Mouse (Mus musculus) adrenal gland, postnatal 14 days (tissue): ENCODE data around the gene Znhit1. TPM values are rescaled to one million over a fixed set of nuclear protein-coding genes. Genes with fewer than 3 reads are reported as not detected.
"Not testable (repeated sequence)": the region's sequence is repeated elsewhere in the genome, so short reads cannot be mapped to it uniquely, and the experiment has no call there.

Experiments
- DNase-seq: peaks from one replicate; pipeline ENCODE4 v3.0.0; 2021; ENCODE audit warnings: mixed read lengths
- microRNA-seq, 2 experiments: library from miRNA; unstranded; fragments of <30 nt; microRNA quantifications; one replicate each; pipeline ENCODE4 v1.2.0; 2021
- total RNA-seq: library from RNA; stranded (reverse); gene quantifications from 2 replicates; pipeline ENCODE4 v1.2.3, GENCODE M21; 2021

Znhit1 gene
- total RNA-seq, 1 experiment from 2014 or later, result 72.1 TPM

DNA sequence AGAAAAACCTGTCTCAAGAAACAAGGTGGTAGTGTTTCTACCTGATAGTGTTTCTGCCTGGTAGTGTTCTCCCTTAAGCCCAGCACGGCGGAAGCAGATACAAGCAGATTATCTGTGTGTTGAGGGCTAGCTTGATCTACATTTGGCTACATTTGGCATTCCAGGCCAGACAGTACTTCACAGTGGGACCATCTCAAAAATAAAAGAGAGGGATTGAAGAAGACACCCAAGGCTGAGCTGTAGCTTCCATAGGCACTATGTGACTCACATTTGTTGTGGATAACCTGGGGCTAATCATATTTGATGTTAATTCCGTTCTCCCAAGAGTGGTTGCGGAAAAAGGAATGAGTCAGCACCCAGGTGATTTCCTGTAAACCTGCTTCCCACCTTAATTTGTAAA is 35.7 kb downstream of the Znhit1 start:
- no peak for DNase-seq

DNA sequence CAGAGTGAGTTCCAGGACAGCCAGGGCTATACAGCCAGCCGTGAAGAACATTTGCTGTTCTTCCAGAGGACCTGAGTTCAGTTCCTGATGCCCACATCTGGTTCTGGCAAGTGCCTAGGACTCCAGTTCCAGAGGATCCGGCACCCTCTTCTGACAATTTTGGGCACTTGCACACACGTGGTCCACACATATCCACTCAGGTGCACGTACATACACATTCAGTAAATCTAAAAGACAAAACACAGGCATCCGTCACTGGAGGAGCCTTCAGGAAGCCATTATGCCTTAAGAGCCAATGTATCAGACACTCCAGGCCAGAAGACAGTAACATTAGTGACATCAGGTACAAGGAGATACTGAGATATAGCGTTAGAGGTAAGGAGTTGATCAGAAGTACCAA is 37.3 kb downstream of the Znhit1 start:
- no peak for DNase-seq

DNA sequence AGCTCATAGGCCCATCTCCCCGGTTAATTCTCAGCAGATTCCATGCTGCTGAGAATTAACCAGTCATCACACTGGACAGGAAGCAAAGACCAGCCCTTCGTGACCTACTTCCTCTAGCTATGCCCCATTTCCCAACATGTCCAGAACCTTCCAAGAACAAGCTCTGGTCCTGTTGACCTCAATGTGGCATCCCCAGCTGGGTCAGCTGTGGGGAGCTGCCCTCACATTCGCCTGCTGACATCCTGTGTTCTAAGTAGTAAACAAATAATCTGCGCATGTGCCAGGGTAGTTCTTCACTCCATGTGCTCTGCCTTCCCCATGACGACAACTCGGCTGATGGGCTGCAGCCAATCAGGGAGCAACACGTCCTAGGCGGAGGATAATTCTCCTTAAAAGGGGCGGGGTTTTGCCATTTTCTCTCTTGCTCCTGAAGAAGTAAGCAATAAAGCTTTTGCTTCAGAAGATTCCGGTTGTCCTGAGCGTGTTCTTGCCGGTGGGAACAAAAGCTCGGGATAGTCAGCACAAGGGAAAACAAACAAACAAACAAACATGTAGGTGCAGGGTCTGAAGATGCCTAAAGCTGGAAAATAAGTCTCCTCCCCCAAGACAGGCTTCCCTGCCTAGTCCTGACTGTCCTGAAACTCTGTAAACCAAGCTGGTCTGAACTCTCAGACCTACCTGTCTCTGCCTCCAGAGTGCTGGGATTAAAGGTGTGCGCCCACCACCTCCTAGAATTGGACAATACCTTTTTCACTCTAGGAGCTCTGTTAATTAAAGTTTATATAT is 38.1 kb downstream of the Znhit1 start:
- not testable (repeated sequence) for DNase-seq

DNA sequence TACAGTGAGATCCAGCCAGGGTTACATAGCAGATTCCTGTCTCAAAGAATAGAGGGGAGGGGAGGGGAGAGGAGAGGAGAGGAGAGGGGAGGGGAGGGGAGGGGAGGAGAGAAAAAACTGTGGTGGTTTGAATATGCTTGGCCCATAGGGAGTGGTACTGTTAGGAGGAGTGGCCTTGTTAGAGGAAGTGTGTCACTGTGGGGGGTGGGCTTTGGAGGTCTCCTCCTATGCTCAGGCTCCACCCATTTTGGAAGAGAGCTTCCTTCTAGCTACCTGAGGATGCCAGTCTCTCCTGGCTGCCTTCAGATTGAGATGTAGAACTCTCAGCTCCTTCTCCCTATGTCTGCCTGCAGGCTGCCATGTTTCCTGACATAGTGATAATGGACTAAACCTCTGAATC is 39.9 kb downstream of the Znhit1 start:
- no peak for DNase-seq

DNA sequence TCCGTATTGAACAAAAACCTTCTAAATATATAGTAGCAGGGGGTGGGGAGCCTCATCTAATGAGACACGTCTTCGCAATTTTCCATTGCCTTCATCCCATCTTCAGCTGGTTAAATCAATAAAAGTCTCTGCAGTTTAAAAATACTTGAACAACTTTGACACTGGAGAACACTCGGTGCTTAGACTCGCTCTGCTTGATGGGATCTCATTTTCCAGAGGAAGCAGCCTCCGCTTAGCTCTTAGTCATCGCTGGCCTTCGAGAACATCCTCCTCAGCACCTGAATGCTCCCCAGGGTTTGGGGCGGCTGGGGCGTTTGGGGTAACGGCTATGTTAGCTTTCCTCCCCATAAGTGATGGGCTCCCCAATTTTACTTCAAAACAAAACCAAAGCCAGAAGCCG is 42.7 kb downstream of the Znhit1 start:
- DNase-seq, result no peak

DNA sequence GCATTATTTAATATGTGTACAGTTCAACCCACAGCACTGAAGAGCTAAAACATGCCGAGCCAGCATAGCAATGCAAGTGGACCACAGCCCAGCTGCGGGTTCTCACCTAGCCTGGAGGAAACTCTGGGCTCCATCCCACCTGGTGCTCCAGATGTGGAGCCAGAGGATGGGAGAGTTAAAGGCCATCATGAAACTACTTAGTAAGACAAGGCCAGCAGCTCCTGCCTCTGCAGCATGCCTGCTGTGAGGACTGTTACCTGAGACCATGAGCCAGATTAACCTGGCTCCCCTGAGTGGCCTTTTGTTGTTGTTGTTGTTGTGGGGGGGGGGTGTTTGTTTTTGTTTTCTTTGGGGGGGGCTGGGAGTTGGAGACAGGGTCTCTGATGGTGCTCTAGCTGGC is 44.4 kb downstream of the Znhit1 start:
- no peak for DNase-seq

DNA sequence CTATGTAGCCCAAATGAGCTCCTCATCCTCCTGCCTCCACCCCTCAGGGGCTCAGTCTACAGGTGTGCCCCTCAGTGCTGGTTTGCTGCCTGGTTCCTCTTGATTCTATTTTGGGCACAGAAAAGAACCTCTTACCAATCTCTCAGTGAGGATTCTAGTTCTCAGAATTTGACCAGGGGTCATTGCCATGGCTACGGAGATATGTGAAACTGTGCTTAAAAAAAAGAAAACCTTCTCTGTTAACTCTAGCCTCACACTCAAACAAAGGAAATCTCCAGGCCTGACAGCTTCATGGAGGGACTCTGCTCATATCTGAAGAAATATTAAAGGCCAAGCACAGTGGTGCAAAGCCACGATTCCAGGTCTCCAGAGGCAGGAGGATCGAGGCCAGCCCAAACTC is 45.0 kb downstream of the Znhit1 start:
- no peak for DNase-seq

DNA sequence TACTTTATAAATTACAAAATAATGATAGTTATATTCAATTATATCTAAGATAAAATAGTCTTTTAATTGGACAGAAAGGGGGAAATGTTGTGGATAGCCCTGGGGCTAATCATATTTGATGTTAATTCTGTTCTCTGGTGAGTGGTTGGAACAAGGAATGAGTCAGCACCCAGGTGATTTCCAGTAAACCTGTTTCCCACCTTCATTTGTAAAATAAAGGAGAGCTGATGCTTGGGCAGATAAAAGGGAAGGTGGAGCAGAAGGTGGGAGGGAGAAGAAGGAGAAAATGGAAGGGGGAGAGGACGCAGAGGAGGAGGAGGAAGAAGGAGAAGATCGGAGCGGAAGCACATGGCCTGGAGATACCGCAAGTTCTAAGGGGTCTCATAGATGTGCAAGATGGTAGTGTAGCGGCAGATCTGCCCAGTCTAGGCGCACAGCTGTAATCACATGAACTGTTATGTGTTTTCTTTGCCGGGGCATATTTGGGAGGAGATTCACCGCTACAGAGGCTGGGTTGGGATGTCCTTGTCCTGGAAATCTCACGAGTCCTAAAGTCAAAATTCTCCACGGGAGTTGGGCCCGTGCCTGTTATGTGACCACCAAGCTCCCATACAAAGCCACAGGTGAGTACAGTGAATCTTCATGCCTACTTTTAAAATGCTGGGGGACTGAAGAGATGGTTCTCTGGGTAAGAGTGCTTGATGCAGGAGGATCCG is 46.8 kb downstream of the Znhit1 start:
- no peak for DNase-seq

DNA sequence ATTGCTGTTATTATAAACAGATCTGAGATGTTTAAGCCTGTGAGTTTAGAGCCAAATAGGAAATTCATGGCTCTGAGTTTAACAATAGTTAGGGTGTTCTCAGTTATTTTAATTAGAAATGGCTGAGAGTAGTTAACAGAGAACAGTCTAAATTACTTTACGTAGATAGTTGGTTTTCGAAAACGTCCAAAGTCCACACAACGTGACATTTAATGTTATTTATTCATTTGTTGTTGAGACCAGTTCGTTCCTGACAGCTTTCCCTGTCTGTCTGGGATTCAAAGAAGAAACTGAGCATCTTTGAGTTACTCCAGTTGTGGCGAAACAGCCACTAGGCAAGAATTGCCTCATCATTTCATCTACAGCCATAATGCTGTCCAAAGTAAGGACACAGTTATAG is 47.8 kb downstream of the Znhit1 start:
- not testable (repeated sequence) for DNase-seq

DNA sequence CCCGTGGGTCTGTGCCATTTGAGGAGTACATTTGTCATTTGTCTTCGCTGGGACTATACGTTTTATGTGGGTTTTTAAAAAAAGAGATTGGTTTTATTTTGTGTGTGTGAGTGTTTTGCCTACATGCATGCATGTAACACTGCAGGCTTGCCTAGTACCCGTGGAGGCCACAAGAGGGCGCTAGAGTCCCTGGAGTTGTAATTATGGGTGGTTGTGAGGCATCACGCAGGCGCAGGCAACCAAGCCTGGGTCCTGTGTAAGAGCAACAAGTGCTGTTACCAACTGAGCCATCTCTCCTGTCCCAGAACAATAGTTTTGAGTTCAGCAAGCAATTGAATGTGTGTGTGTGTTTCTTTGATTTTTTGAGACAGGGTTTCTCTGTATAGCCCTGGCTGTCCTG is 48.5 kb downstream of the Znhit1 start:
- DNase-seq, result peak; percentile 47

DNA sequence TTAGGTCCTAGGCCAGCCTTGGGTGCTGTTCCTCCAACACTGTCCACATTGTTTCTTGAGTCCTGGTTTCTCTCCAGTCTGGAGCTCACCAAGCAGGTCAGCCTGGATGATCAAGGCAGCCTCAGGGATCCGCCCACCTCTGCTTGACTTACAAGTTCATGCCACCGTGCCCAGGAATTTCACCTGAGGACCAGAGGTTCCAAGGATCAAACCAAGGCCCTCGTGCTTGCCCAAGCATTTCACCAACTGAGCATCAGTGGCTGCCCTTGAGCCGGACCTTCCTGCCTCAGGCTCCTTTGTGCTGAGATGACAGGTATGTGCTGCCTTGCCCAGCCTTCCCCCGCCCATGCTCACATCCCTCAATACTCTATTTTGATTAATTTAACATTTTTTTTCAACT is 50.2 kb downstream of the Znhit1 start:
- DNase-seq, result no peak

DNA sequence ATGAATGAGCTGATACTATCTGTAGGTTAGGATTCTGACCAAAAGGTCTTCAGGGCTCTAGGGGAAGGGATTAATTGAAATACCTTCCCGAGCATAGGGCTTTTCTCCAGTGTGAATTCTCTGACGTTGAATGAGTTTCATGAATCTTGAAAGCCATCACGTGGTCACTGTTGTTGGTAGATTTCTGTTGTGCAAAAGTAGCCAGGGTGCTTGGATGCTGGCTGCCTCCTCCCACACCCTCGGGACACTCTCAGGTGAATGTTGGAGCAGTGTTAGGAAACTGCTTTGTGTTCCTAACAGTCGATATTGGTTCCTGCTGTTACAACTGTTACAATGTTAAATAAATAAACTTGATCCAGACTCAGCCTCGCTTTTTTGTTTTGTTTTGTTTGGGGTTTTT is 51.1 kb downstream of the Znhit1 start:
- no peak for DNase-seq

DNA sequence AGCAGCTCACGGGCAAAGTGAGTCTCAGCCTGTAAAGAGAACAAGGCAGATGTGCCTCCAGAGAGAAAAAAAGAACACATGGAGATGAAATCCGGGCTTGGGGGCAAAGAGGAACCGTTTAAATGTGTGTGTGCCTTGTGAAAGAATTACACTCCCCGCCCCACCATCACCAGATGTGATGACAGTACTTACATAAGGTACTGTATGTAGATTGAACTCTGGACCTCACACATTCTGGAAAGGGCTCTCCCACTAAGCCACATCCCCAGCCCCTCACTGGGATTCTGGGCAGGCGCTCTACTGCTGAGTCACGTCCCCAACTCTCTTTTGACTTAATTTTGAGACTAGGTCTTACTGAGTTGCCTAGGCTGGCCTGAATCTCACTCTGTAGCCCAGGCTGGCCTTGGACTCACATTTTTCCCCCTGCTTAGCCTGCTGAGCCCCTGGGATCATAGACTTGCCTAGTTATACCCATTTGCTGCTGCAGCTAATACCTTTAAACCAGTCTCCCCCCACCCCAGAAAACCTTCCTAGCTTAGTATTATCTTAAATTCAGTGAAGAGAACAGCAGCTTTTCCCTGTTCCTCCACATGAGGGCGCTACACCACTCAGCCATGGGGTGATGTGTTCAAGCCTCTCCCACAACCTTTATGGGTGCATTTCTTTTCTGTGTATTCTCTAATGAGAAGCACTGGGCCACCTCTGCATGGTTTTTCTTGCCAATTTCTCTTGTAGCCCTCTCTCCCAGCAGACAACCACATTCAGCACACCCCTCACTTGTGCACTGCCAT is 51.7 kb downstream of the Znhit1 start:
- peak; percentile 49 for DNase-seq

DNA sequence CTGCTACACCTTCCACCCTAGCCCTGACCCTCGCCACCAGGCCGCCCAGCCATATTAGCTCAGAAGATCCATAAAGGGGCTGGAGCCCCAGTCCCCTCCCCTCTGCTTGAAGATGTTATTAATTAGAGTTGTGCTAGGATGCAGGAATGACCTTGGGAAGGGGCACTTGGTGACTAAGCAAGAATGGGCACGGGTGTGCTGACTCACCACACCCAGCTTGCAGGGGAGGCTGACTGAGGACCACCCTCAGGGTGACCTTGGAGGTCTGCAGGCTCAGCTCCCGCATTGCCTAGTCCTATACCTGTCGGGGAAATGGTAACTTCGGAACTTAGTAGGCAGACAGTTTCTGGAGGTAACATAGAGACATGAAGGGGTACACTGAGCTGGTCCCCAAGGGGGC is 53.9 kb downstream of the Znhit1 start:
- no peak for DNase-seq

DNA sequence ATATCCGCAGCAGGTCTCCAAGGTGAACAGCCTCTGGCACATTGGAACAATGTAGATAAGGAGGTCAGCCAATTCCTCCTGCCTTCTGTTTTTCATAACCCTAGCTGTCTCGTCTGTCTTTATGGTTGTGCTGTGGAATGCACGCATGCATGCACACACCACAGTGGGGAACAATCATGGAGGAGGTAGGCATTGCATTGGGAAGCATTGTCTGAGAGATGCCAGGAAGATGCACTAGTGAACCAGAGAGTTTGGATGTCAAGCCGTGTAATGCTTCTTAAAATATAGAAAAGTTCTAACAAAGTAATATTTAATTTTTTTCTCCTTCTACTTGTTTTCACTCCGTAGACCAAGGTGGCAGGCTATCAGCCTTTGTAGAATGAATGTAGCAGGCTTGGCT is 54.9 kb downstream of the Znhit1 start:
- DNase-seq, result no peak

Small RNA genes lying within 50 kb of the gene (microRNA-seq; reads per million reads assigned to microRNA genes)
- 20.0 to 35.8 reads per million in 2 experiments for gene Mir702

Other genes with a start within 250 kb of the Znhit1 start
- 3.3 and 5.6 TPM in 2 replicates for gene Col26a1, start 104.8 kb downstream of the Znhit1 start, total RNA-seq
- 24.9 and 26.4 TPM in 2 replicates for gene Ift22, start 79.9 kb downstream of the Znhit1 start, total RNA-seq
- gene Fis1, start 34.7 kb downstream of the Znhit1 start, total RNA-seq, result 136 TPM in 2 replicates
- 13.5 and 14.7 TPM in 2 replicates for gene Cldn15, start 21.4 kb downstream of the Znhit1 start, total RNA-seq
- gene Plod3, start 1.0 kb downstream of the Znhit1 start, total RNA-seq, result 54.9 and 57.8 TPM in 2 replicates
- gene Vgf, start 38.4 kb upstream of the Znhit1 start, total RNA-seq, result 11.9 and 12.6 TPM in 2 replicates
- 88.6 and 92.6 TPM in 2 replicates for gene Ap1s1, start 58.1 kb upstream of the Znhit1 start, total RNA-seq
- 2.0 and 2.6 TPM in 2 replicates for gene Serpine1, start 84.2 kb upstream of the Znhit1 start, total RNA-seq
- gene Trim56, start 128.2 kb upstream of the Znhit1 start, total RNA-seq, result 38.1 and 39.8 TPM in 2 replicates
- gene Muc3, start 161.3 kb upstream of the Znhit1 start, total RNA-seq, result not detected in 2 replicates
- gene Muc3a, start 224.4 kb upstream of the Znhit1 start, total RNA-seq, result 0.19 and 0.98 TPM in 2 replicates